Mouse (Mus musculus) spleen, adult 2 months (tissue): Measurements from ENCODE around the gene Tsen54. TPM values are rescaled to one million over a fixed set of nuclear protein-coding genes. Genes with fewer than 3 reads are reported as not detected.
"Not testable (repeated sequence)": the region's sequence is repeated elsewhere in the genome, so short reads cannot be mapped to it uniquely, and the experiment has no call there.

Experiments used
- DNase-seq, 2 experiments: peaks; one replicate each; pipeline versions ENCODE4 v3.0.0 to v3.0.0-alpha.2; 2012 to 2021; ENCODE audit warnings: low spot score in 2 of 2, low read depth in 1 of 2
- H3K27ac ChIP-seq: fragments of 200-500 bp; 2 replicates; pipeline ENCODE4 v1.5.1; 2012; ENCODE audit warnings: low read length, inconsistent platforms; ENCODE audit not compliant: insufficient read depth
- H3K27me3 ChIP-seq: fragments of 200-500 bp; 2 replicates; pipeline ENCODE4 v1.6.1; 2012; ENCODE audit warnings: mild to moderate bottlenecking, moderate library complexity, low read length, inconsistent platforms; ENCODE audit not compliant: control insufficient read depth, insufficient read depth
- H3K36me3 ChIP-seq: fragments of 200-500 bp; 2 replicates; pipeline ENCODE4 v1.6.1; 2012; ENCODE audit warnings: mild to moderate bottlenecking, low read length, inconsistent platforms; ENCODE audit not compliant: control insufficient read depth, insufficient read depth
- H3K4me1 ChIP-seq: fragments of 200-500 bp; 2 replicates; pipeline ENCODE4 v1.6.1; 2011; ENCODE audit warnings: inconsistent platforms; ENCODE audit not compliant: control insufficient read depth, insufficient read depth, insufficient read length
- H3K4me3 ChIP-seq: fragments of 200-500 bp; 2 replicates; pipeline ENCODE4 v1.5.1; 2011; ENCODE audit warnings: mild to moderate bottlenecking, inconsistent platforms; ENCODE audit not compliant: insufficient read depth, insufficient read length; ENCODE audit errors: extremely low read depth
- CTCF ChIP-seq: fragments of 200-500 bp; IDR thresholded peaks from 2 replicates; pipeline ENCODE4 v1.5.1; 2011; ENCODE audit warnings: mild to moderate bottlenecking, inconsistent platforms; ENCODE audit not compliant: insufficient read depth, insufficient read length, insufficient replicate concordance; ENCODE audit errors: extremely low read depth
- POLR2A ChIP-seq: fragments of 200-500 bp; IDR thresholded peaks from 2 replicates; pipeline ENCODE4 v1.6.1; 2011; ENCODE audit warnings: low read depth, low read length, inconsistent platforms
- WGBS: fragments of 180-500 bp; shearing (Covaris S2); methylation state at CpG from one replicate; pipeline ENCODE4 v1.1.7; 2018; 5-methylcytosine and 5-hydroxymethylcytosine counted together
- polyA plus RNA-seq: library from polyadenylated mRNA; depleted of rRNA; stranded (reverse); fragments of >200 nt; gene quantifications from 2 replicates; pipeline ENCODE4 v1.2.3, GENCODE M21; 2012

The Tsen54 gene
- polyA plus RNA-seq, 1 experiment: 30.8 TPM

DNA sequence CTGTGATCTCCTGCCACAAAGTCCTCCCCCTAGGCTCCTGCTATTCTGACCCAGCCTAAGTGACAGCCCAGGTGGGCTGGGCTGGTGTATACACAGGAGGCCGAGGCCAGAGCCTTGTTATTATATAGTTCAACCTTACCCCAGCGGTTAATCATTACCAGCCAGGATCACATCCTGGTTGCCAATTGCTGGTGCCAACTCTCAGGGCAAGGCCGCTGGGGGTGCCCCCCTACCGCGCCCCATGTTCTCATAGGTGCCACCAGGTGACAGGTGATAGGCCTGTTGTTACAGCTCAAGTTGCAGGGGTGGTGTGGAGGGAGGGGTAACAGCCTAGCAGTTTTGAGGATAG, 29.3 kb downstream of the Tsen54 start:
- Histone ChIP-seq H3K27ac (no peak overlapping the region), H3K27me3 (no peaks in the 10 kb centered on the region), H3K4me3 (no peak overlapping the region), H3K36me3 (peaks cover 22% of the 10 kb centered on the region), H3K4me1 (no peaks in the 10 kb centered on the region)
- no peak for DNase-seq
- TF ChIP-seq CTCF: no peak
- no peak for TF ChIP-seq POLR2A
- WGBS: 91% methylated on average over 5 of the region's 5 CpGs

DNA sequence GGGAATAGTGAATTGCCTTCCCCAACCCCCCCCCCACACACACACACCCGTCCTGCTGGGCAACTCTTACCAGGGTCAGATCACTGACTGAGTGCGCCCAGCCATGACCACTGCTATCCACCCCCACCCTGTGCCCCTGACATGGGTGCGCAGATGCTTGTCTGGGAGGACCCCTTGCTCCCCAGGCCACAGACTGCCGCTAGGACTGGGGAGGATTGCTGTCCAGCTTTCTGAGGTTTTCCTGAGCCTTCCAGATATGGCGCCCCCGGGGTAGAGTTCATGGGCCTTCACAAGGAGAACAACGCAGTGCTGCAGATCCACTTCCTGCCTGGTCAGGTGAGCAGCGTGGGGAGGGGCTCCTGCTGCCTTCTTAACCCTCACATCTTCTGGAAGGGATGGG, 29.7 kb downstream of the Tsen54 start:
- H3K36me3 ChIP-seq: peaks cover 22% of the 10 kb centered on the region
- no peaks in the 10 kb centered on the region for H3K4me1 ChIP-seq
- 75% methylated on average over 8 of the region's 8 CpGs for WGBS
- no peak overlapping the region for H3K4me3 ChIP-seq
- DNase-seq: no peak
- H3K27me3 ChIP-seq: no peaks in the 10 kb centered on the region
- TF ChIP-seq CTCF (no peak), POLR2A (no peak)
- H3K27ac ChIP-seq: no peak overlapping the region

DNA sequence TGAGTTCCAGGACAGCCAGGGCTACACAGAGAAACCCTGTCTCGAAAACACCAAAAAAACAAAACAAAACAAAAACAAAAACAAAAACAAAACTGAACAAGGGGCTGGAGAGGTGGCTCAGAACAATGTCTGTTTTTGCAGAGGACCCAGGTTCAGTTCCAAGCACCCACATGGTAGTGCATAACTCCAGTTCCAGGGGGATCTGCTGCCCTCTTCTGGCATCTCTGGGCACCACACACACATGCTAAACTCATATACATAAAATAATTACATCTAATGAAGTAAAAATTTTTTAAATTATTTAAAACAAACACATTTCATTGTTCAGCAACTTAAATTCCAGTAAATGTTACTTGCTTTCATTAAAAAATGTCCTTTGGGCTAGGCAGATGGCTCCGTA, 31.3 kb downstream of the Tsen54 start:
- Histone ChIP-seq H3K27me3 (no peaks in the 10 kb centered on the region), H3K4me3 (no peak overlapping the region), H3K36me3 (peaks cover 34% of the 10 kb centered on the region), H3K4me1 (no peaks in the 10 kb centered on the region), H3K27ac (no peak overlapping the region)
- no peak for DNase-seq
- TF ChIP-seq CTCF (no peak), POLR2A (no peak)
- WGBS: 96% methylated on average over 2 of the region's 2 CpGs

DNA sequence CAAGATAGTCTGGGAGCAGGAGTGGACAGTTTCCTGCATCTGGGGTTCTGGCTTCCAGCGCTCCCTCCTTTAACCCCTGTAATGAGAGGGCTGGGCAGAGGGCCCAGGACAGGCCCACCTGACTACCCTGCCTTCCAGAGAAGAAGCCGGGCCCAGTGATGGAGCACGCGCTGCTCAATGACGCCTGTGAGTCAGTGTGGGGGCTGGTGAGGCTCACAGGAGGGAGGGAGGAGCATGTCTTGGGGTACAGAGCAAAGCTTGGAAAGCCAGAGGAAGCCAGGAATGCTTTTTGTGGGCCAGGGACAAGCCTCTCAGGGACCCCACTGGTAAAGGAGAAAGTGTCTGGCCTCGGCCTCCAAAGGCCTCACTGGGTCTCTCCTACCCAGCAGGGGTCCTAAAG, 40.1 kb downstream of the Tsen54 start:
- WGBS: 95% methylated on average over 6 of the region's 6 CpGs
- Histone ChIP-seq H3K27ac (no peak overlapping the region), H3K4me3 (no peak overlapping the region), H3K36me3 (peaks cover 38% of the 10 kb centered on the region), H3K27me3 (peaks cover 18% of the 10 kb centered on the region), H3K4me1 (peaks cover 13% of the 10 kb centered on the region)
- TF ChIP-seq CTCF (no peak), POLR2A (no peak)
- no peak for DNase-seq

DNA sequence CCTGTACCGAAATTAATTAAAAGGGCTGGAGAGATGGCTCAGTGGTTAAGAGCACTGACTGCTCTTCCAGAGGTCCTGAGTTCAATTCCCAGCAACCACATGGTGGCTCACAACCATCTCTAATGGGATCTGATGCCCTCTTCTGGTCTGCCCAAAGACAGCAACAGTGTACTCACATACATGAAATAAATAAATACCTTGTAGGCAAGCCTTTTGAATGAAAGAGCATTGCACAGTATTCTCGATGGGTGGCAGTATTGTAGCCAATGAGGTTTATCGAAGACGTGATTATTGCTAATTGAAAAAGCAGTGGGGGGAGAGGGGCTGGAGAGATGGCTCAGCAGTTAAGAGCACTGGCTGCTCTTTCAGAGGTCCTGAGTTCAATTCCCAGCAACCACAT, 42.6 kb downstream of the Tsen54 start:
- not testable (repeated sequence) for H3K27ac ChIP-seq

DNA sequence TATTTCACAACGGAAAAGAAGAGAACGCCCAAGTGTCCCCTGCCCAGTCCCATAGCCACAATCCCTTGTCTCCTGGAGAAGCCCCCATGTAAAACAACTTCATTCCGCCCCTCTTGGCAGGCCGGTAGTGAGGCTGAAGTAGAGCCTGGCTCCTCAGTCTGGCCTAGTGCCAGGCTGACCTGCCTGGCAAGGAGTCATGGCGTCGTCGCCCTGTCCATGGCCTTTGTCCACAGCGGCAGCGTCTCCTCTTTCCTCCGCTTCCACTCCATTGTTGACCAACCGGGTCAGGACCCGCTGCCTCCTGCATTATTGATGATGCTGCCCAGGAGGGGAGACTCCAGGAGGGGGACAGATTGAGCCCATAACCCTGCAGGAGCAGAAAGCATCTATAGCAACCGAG, 43.4 kb downstream of the Tsen54 start:
- DNase-seq: no peak
- TF ChIP-seq POLR2A (no peak), CTCF (no peak)
- WGBS: 85% methylated on average over 13 of the region's 13 CpGs
- no peak overlapping the region for H3K4me3 ChIP-seq
- H3K4me1 ChIP-seq: peaks cover 13% of the 10 kb centered on the region
- H3K27ac ChIP-seq: no peak overlapping the region
- peaks cover 18% of the 10 kb centered on the region for H3K36me3 ChIP-seq
- peaks cover 20% of the 10 kb centered on the region for H3K27me3 ChIP-seq

More for the DNA sequence above, 42.6 kb downstream of the Tsen54 start:
- H3K27me3 ChIP-seq: peaks cover 20% of the 10 kb centered on the region
- H3K4me3 ChIP-seq, DNase-seq: not testable (repeated sequence)
- peaks cover 13% of the 10 kb centered on the region for H3K4me1 ChIP-seq
- H3K36me3 ChIP-seq: peaks cover 21% of the 10 kb centered on the region
- WGBS: 91% methylated on average over 4 of the region's 4 CpGs

DNA sequence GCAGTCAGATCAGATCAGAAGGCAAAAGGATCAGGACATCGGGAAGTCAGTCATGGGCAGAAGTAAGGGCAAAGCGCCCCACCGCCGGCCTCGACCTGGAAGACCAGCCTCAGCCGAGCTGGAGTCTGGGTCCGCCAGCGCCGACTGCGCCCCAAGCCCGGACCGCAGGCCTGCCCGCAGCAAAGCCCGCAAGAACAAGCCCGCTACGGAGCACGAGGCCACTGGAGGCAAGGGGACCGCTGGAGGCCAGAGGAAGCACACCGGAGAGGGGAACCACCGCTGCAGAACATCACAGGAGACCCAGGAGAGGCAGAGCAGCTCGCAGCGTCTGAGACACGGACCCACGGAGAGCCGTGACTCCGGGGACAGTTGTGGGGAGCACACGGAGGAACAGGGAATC, 43.8 kb downstream of the Tsen54 start, which contains the start of gene Myo15b:
Gene Myo15b (plus strand): TSS at position 53 of the 400 bp plus-strand sequence.
- no peak for DNase-seq
- peaks cover 20% of the 10 kb centered on the region for H3K27me3 ChIP-seq
- H3K4me1 ChIP-seq: peaks cover 13% of the 10 kb centered on the region
- WGBS: 11% methylated on average over 27 of the region's 27 CpGs
- H3K4me3 ChIP-seq: peak within 1 kb of the TSS; percentile 41; the same call in 1 of the 2 replicates
- TF ChIP-seq CTCF (no peak), POLR2A (no peak)
- H3K27ac ChIP-seq: no peak within 1 kb of the TSS
- H3K36me3 ChIP-seq: peaks cover 14% of the 10 kb centered on the region
